Mouse (Mus musculus) NIH3T3 (cell line): ENCODE results near the gene Dnah8.
"Not testable (repeated sequence)": the region's sequence is repeated elsewhere in the genome, so short reads cannot be mapped to it uniquely, and the experiment has no call there.

Experiments used
- DNase-seq: peaks from one replicate; pipeline ENCODE4 v3.0.0-alpha.2; 2012; ENCODE audit warnings: low read depth

The Dnah8 gene

GRCm38 (mm10) chr17:30624132-30624531 is at the start of gene Dnah8:
TSS of gene Dnah8 (plus strand) at chr17:30624354.
- DNase-seq = not testable (repeated sequence)

- no peak for DNase-seq
These were observed 49.4 kb upstream of the Dnah8 start for GRCm38 (mm10) chr17:30574783-30575075.

- peak; percentile 17 for DNase-seq
These were observed 48.8 kb upstream of the Dnah8 start for GRCm38 (mm10) chr17:30575121-30575904.

- peak; percentile 92 for DNase-seq
These were observed 48.0 kb upstream of the Dnah8 start, which contains the start of gene Btbd9 for GRCm38 (mm10) chr17:30575941-30576773. TSS of gene Btbd9 (minus strand) at chr17:30576488.

GRCm38 (mm10) chr17:30576946-30577345 is 47.2 kb upstream of the Dnah8 start:
- no peak for DNase-seq

- no peak for DNase-seq
These were observed 43.4 kb upstream of the Dnah8 start for GRCm38 (mm10) chr17:30580781-30581180.

GRCm38 (mm10) chr17:30581201-30581600 is 43.0 kb upstream of the Dnah8 start:
- peak; percentile 35 for DNase-seq

- no peak for DNase-seq
These were observed 41.8 kb upstream of the Dnah8 start for GRCm38 (mm10) chr17:30582313-30582712.

GRCm38 (mm10) chr17:30583258-30584001 is 40.7 kb upstream of the Dnah8 start:
- no peak for DNase-seq

- peak; percentile 57 for DNase-seq
These were observed 33.5 kb upstream of the Dnah8 start for GRCm38 (mm10) chr17:30590417-30591198.

GRCm38 (mm10) chr17:30594407-30594806 is 29.7 kb upstream of the Dnah8 start:
- no peak for DNase-seq

- DNase-seq = no peak
These were observed 29.3 kb upstream of the Dnah8 start for GRCm38 (mm10) chr17:30594846-30595245.

- DNase-seq = no peak
These were observed 26.4 kb upstream of the Dnah8 start for GRCm38 (mm10) chr17:30597786-30598185.

GRCm38 (mm10) chr17:30598300-30598699 is 25.9 kb upstream of the Dnah8 start:
- no peak for DNase-seq

GRCm38 (mm10) chr17:30602175-30602574 is 22.0 kb upstream of the Dnah8 start:
- no peak for DNase-seq

- DNase-seq = no peak
These were observed 19.9 kb upstream of the Dnah8 start for GRCm38 (mm10) chr17:30604296-30604695.

GRCm38 (mm10) chr17:30605001-30605400 is 19.2 kb upstream of the Dnah8 start:
- DNase-seq = no peak

GRCm38 (mm10) chr17:30606206-30606605 is 17.9 kb upstream of the Dnah8 start:
- DNase-seq = no peak

- no peak for DNase-seq
These were observed 17.5 kb upstream of the Dnah8 start for GRCm38 (mm10) chr17:30606634-30607081.

GRCm38 (mm10) chr17:30607330-30607729 is 16.8 kb upstream of the Dnah8 start:
- DNase-seq = no peak

GRCm38 (mm10) chr17:30607909-30608495 is 16.2 kb upstream of the Dnah8 start:
- DNase-seq = no peak
